Comparison of ENCODE assay signal across 9 mouse cellular contexts in the genomic region with DNA sequence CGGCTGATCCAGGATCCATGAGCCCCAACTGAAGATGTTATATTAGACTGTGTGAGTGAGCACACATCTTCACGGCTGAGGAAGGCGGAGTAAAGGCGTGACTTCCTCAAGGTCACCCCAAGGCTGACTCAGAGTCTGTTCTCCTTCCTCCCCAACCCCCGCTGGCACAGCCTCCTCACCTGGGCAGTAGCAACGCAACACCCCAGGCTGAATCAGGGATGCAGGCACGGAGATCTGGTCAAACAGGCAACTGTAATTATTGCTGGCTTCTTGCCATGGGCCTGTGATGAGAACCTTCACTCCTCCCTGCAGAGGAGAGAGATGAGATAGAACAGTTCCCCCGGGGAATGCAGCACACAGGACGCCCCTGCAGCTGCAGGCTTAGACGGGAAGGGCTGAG. TPM values are rescaled to one million over a fixed set of nuclear protein-coding genes. Genes with fewer than 3 reads are reported as not detected.
DNase-seq lines count a peak whose midpoint lies in the region; ATAC-seq lines count a peak whose summit lies in the region.
"Had no signal": no experiment of that assay in that cellular context is flagged by ENCODE, and none has a peak within 500 bp of the region (broad histone marks: within the 10 kb centered on the region; RNA-seq: fewer than 3 reads in every experiment).

No protein-coding gene starts in this region.

- peaks cover 7% of the 10 kb centered on the region for H3K27me3 ChIP-seq in hindbrain, embryonic 13.5 days

- H3K4me1 ChIP-seq in hindbrain, embryonic 13.5 days (replicated peaks) = peaks cover 48% of the 10 kb centered on the region

- no peaks in the 10 kb centered on the region for H3K36me3 ChIP-seq in hindbrain, embryonic 13.5 days
- H3K36me3 ChIP-seq: embryonic facial prominence, embryonic 13.5 days had no signal

- no peak for ATAC-seq in hindbrain, embryonic 13.5 days (ENCODE audit: low FRiP score)
- ATAC-seq in inflammation-experienced regulatory T-cells, adult 6 months = no peak

- peak overlapping the region; percentile 99 for H3K27ac ChIP-seq in hindbrain, embryonic 13.5 days
- H3K27ac ChIP-seq: embryonic facial prominence, embryonic 13.5 days had no signal

- no peak overlapping the region for H3K4me3 ChIP-seq in hindbrain, embryonic 13.5 days
- H3K4me3 ChIP-seq: embryonic facial prominence, embryonic 13.5 days had no signal

- peak overlapping the region; percentile 65 for H3K9ac ChIP-seq in hindbrain, embryonic 13.5 days
- H3K9ac ChIP-seq: embryonic facial prominence, embryonic 13.5 days had no signal

- H3K9me3 ChIP-seq in hindbrain, embryonic 13.5 days = no peaks in the 10 kb centered on the region
- H3K9me3 ChIP-seq: embryonic facial prominence, embryonic 13.5 days had no signal

- H3K4me2 ChIP-seq in hindbrain, embryonic 13.5 days = peak overlapping the region; percentile 48
- H3K4me2 ChIP-seq: embryonic facial prominence, embryonic 13.5 days had no signal

- 21% methylated on average over 10 of the region's 10 CpGs for WGBS in hindbrain, embryonic 13.5 days

- peak; percentile 88 for DNase-seq in heart, adult 11 months
- no peak for DNase-seq in heart, adult 9 months (ENCODE audit: low spot score in 2 of 2)
- peak; percentile 26 for DNase-seq in right cerebral cortex, postnatal 25 days
- no peak for DNase-seq in right cerebral cortex, postnatal 36 days (ENCODE audit: low spot score in 2 of 2)
- DNase-seq in Muller cell, postnatal 12 days (ENCODE audit: inconsistent ontology term) = no peak
- DNase-seq in lung, postnatal 14 days = no peak

RNA-seq across cellular contexts. Expression of a gene that starts 48.8 kb away (rescaled TPM):
- polyA plus RNA-seq in hindbrain, embryonic 13.5 days (2015; fragmentation: Nextera tagmentation; extraction: Ambion mirVana) = not detected in 2 replicates
- polyA plus RNA-seq in inflammation-experienced regulatory T-cells, adult 6 months (2017; shearing (Covaris generic)) = not detected
- polyA plus RNA-seq: embryonic facial prominence, embryonic 13.5 days had no signal

Comparison
In these comparisons a context has a peak if more than half of its experiments do, and no peak if none do; other contexts are left out.
1. DNase-seq: peak in heart, adult 11 months (single experiment) and right cerebral cortex, postnatal 25 days (single experiment); none in heart, adult 9 months (0 of 2), right cerebral cortex, postnatal 36 days (0 of 2), Muller cell, postnatal 12 days (single experiment) and lung, postnatal 14 days (single experiment).